Mouse (Mus musculus): Measurements from ENCODE around the gene Cmtr1. TPM values are rescaled to one million over a fixed set of nuclear protein-coding genes. Genes with fewer than 3 reads are reported as not detected.

The Cmtr1 gene
- polyA plus RNA-seq, 1 experiment from 2014 or later = 92.8 TPM

- in situ Hi-C loops (cut with MboI; ENCODE audit: low pct_unique_long_range_greater_than_20kb) = no loop called here
- ChIA-PET POLR2A (no interaction called here), CTCF (no interaction called here)
- no peak for TF ChIP-seq CTCF (IDR thresholded peaks at IDR 0.05)
- H3K27me3 ChIP-seq = no peaks in the 10 kb centered on the region
- ATAC-seq (no peak), DNase-seq (ENCODE audit: low read depth, low spot score) (no peak)
Observed at GRCm38 (mm10) chr17:29684275-29684674, 23.9 kb downstream of the Cmtr1 start.

- CTCF ChIA-PET = interaction anchor here (0.6 to 0.9 kb wide), 3 partner anchors 9 to 30 kb away, joined by 3 read pairs; partner anchors contain the start of gene Ccdc167
- in situ Hi-C loops (cut with MboI; ENCODE audit: low pct_unique_long_range_greater_than_20kb) = no loop called here
Observed at GRCm38 (mm10) chr17:29686771-29687170, 26.4 kb downstream of the Cmtr1 start.

GRCm38 (mm10) chr17:29687373-29687772 lies 27.0 kb downstream of the Cmtr1 start:
- ChIA-PET POLR2A (interaction anchor here (1.0 kb wide), 1 partner anchor 15 kb away, joined by 3 read pairs; no protein-coding TSS in a partner anchor), CTCF (interaction anchor here (0.6 to 0.8 kb wide), 2 partner anchors 9 to 16 kb away, joined by 3 read pairs; no protein-coding TSS in a partner anchor)
- DNase-seq (ENCODE audit: low read depth, low spot score) (no peak), ATAC-seq (no peak)
- in situ Hi-C loops (cut with MboI; ENCODE audit: low pct_unique_long_range_greater_than_20kb) = no loop called here
- TF ChIP-seq CTCF (IDR thresholded peaks at IDR 0.05) = no peak
- no peaks in the 10 kb centered on the region for H3K27me3 ChIP-seq

More at GRCm38 (mm10) chr17:29686771-29687170, 26.4 kb downstream of the Cmtr1 start:
- no peaks in the 10 kb centered on the region for H3K27me3 ChIP-seq
- ATAC-seq = no peak
- no peak for TF ChIP-seq CTCF (IDR thresholded peaks at IDR 0.05)
- POLR2A ChIA-PET = interaction anchor here (1.0 kb wide), 1 partner anchor 15 kb away, joined by 3 read pairs; no protein-coding TSS in a partner anchor
- DNase-seq (ENCODE audit: low read depth, low spot score) = no peak

- ChIA-PET POLR2A (interaction anchor here (1.5 kb wide), 1 partner anchor 9 kb away, joined by 5 read pairs; no protein-coding TSS in a partner anchor), CTCF (no interaction called here)
- no peaks in the 10 kb centered on the region for H3K27me3 ChIP-seq
- no peak for DNase-seq (ENCODE audit: low read depth, low spot score)
- no peak for TF ChIP-seq CTCF (IDR thresholded peaks at IDR 0.05)
- no peak for ATAC-seq
- in situ Hi-C loops (cut with MboI; ENCODE audit: low pct_unique_long_range_greater_than_20kb) = no loop called here
Observed at GRCm38 (mm10) chr17:29688610-29689009, 28.2 kb downstream of the Cmtr1 start.

GRCm38 (mm10) chr17:29690257-29690656 lies 29.9 kb downstream of the Cmtr1 start:
- no peaks in the 10 kb centered on the region for H3K27me3 ChIP-seq
- ChIA-PET POLR2A (no interaction called here), CTCF (no interaction called here)
- in situ Hi-C loops (cut with MboI; ENCODE audit: low pct_unique_long_range_greater_than_20kb) = no loop called here
- DNase-seq (ENCODE audit: low read depth, low spot score) (no peak), ATAC-seq (no peak)
- no peak for TF ChIP-seq CTCF (IDR thresholded peaks at IDR 0.05)

- POLR2A ChIA-PET = no interaction called here
- DNase-seq (ENCODE audit: low read depth, low spot score) (no peak), ATAC-seq (no peak)
- CTCF ChIA-PET = no interaction called here
- no peak for TF ChIP-seq CTCF (IDR thresholded peaks at IDR 0.05)
- in situ Hi-C loops (cut with MboI; ENCODE audit: low pct_unique_long_range_greater_than_20kb) = no loop called here
- no peaks in the 10 kb centered on the region for H3K27me3 ChIP-seq
Observed at GRCm38 (mm10) chr17:29692827-29693226, 32.4 kb downstream of the Cmtr1 start.

GRCm38 (mm10) chr17:29693571-29693970 lies 33.2 kb downstream of the Cmtr1 start:
- ChIA-PET POLR2A (no interaction called here), CTCF (interaction anchor here (2.8 kb wide), 1 partner anchor 11 kb away, joined by 13 read pairs; no protein-coding TSS in a partner anchor)
- no peak for ATAC-seq
- H3K27me3 ChIP-seq = no peaks in the 10 kb centered on the region
- TF ChIP-seq CTCF (IDR thresholded peaks at IDR 0.05) = no peak
- in situ Hi-C loops (cut with MboI; ENCODE audit: low pct_unique_long_range_greater_than_20kb) = no loop called here
- DNase-seq (ENCODE audit: low read depth, low spot score) = no peak

GRCm38 (mm10) chr17:29694516-29694915 lies 34.1 kb downstream of the Cmtr1 start:
- DNase-seq (ENCODE audit: low read depth, low spot score) (no peak), ATAC-seq (no peak)
- CTCF ChIA-PET = interaction anchor here (1.5 to 2.8 kb wide), 2 partner anchors 9 to 10 kb away, joined by 3 to 13 read pairs; no protein-coding TSS in a partner anchor
- no peaks in the 10 kb centered on the region for H3K27me3 ChIP-seq
- no peak for TF ChIP-seq CTCF (IDR thresholded peaks at IDR 0.05)
- POLR2A ChIA-PET = no interaction called here
- in situ Hi-C loops (cut with MboI; ENCODE audit: low pct_unique_long_range_greater_than_20kb) = no loop called here

- CTCF ChIA-PET = no interaction called here
- DNase-seq (ENCODE audit: low read depth, low spot score) = no peak
- no peak for ATAC-seq
- TF ChIP-seq CTCF (IDR thresholded peaks at IDR 0.05) = no peak
- POLR2A ChIA-PET = no interaction called here
- in situ Hi-C loops (cut with MboI; ENCODE audit: low pct_unique_long_range_greater_than_20kb) = no loop called here
- H3K27me3 ChIP-seq = no peaks in the 10 kb centered on the region
Observed at GRCm38 (mm10) chr17:29696940-29697339, 36.5 kb downstream of the Cmtr1 start.

GRCm38 (mm10) chr17:29698421-29698820 lies 38.0 kb downstream of the Cmtr1 start:
- TF ChIP-seq CTCF (IDR thresholded peaks at IDR 0.05) = no peak
- ChIA-PET POLR2A (interaction anchor here (0.7 to 1.1 kb wide), 2 partner anchors 19 to 84 kb away, joined by 3 to 4 read pairs; partner anchors contain the start of genes Gm28043 and Rnf8), CTCF (no interaction called here)
- in situ Hi-C loops (cut with MboI; ENCODE audit: low pct_unique_long_range_greater_than_20kb) = no loop called here
- ATAC-seq (no peak), DNase-seq (ENCODE audit: low read depth, low spot score) (no peak)
- no peaks in the 10 kb centered on the region for H3K27me3 ChIP-seq

- in situ Hi-C loops (cut with MboI; ENCODE audit: low pct_unique_long_range_greater_than_20kb) = no loop called here
- no peak for TF ChIP-seq CTCF (IDR thresholded peaks at IDR 0.05)
- H3K27me3 ChIP-seq = no peaks in the 10 kb centered on the region
- POLR2A ChIA-PET = no interaction called here
- DNase-seq (ENCODE audit: low read depth, low spot score) = no peak
- CTCF ChIA-PET = interaction anchor here (1.4 kb wide), 1 partner anchor 62 kb away, joined by 4 read pairs; no protein-coding TSS in a partner anchor
- ATAC-seq = no peak
Observed at GRCm38 (mm10) chr17:29700573-29700972, 40.2 kb downstream of the Cmtr1 start.

Measured in Patski (cell line).